Mouse (Mus musculus) left cerebral cortex, postnatal 4 days (tissue): Measurements from ENCODE around the gene Adamtsl1. TPM values are rescaled to one million over a fixed set of nuclear protein-coding genes. Genes with fewer than 3 reads are reported as not detected.

Source experiments
- DNase-seq: peaks from one replicate; pipeline ENCODE4 v3.0.0-alpha.2; 2022
- intact Hi-C: fragments of 180-260 bp; cut with DNase I; formaldehyde crosslinking; loops from one replicate; pipeline ENCODE4 v1.15.1; 2025
- total RNA-seq, 2 experiments: library from RNA; stranded (reverse); gene quantifications; 2 replicates each; pipeline ENCODE4 v1.2.3; 2021

Gene Adamtsl1
- total RNA-seq, 2 experiments from 2014 or later = 12.3 to 12.4 TPM

- intact Hi-C loops = no loop called here
- no peak for DNase-seq
These were observed 390.2 kb downstream of the Adamtsl1 start for GRCm38 (mm10) chr4:85904217-85904616.

GRCm38 (mm10) chr4:85916034-85916433, 402.1 kb downstream of the Adamtsl1 start:
- no peak for DNase-seq
- intact Hi-C loops = no loop called here

GRCm38 (mm10) chr4:85918366-85918765, 404.4 kb downstream of the Adamtsl1 start:
- intact Hi-C loops = no loop called here
- DNase-seq = no peak

GRCm38 (mm10) chr4:85920474-85920873, 406.5 kb downstream of the Adamtsl1 start:
- no peak for DNase-seq
- intact Hi-C loops = no loop called here

- intact Hi-C loops = no loop called here
These were observed 408.8 kb downstream of the Adamtsl1 start for GRCm38 (mm10) chr4:85922741-85923140.

GRCm38 (mm10) chr4:85932129-85932528, 418.2 kb downstream of the Adamtsl1 start:
- intact Hi-C loops = no loop called here
- no peak for DNase-seq

More at GRCm38 (mm10) chr4:85922741-85923140, 408.8 kb downstream of the Adamtsl1 start:
- no peak for DNase-seq

- intact Hi-C loops = no loop called here
- DNase-seq = no peak
These were observed 425.5 kb downstream of the Adamtsl1 start for GRCm38 (mm10) chr4:85939460-85939859.

- intact Hi-C loops = no loop called here
- no peak for DNase-seq
These were observed 427.9 kb downstream of the Adamtsl1 start for GRCm38 (mm10) chr4:85941857-85942256.

- no peak for DNase-seq
- intact Hi-C loops = no loop called here
These were observed 439.6 kb downstream of the Adamtsl1 start for GRCm38 (mm10) chr4:85953590-85953989.

- DNase-seq = no peak
- intact Hi-C loops = no loop called here
These were observed 441.4 kb downstream of the Adamtsl1 start for GRCm38 (mm10) chr4:85955387-85955786.

GRCm38 (mm10) chr4:85957266-85957665, 443.3 kb downstream of the Adamtsl1 start:
- intact Hi-C loops = no loop called here
- no peak for DNase-seq

- intact Hi-C loops = no loop called here
- no peak for DNase-seq
These were observed 443.9 kb downstream of the Adamtsl1 start for GRCm38 (mm10) chr4:85957879-85958278.

GRCm38 (mm10) chr4:85959019-85959418, 445.0 kb downstream of the Adamtsl1 start:
- DNase-seq = no peak
- intact Hi-C loops = no loop called here

GRCm38 (mm10) chr4:85976188-85976587, 462.2 kb downstream of the Adamtsl1 start:
- no peak for DNase-seq
- intact Hi-C loops = no loop called here

GRCm38 (mm10) chr4:85979206-85979605, 465.2 kb downstream of the Adamtsl1 start:
- intact Hi-C loops = no loop called here
- DNase-seq = no peak

GRCm38 (mm10) chr4:86006596-86006995, 492.6 kb downstream of the Adamtsl1 start:
- intact Hi-C loops = no loop called here
- DNase-seq = no peak

GRCm38 (mm10) chr4:86013640-86014039, 499.7 kb downstream of the Adamtsl1 start:
- no peak for DNase-seq
- intact Hi-C loops = no loop called here

GRCm38 (mm10) chr4:86018928-86019327, 505.0 kb downstream of the Adamtsl1 start:
- no peak for DNase-seq
- intact Hi-C loops = no loop called here

GRCm38 (mm10) chr4:86019586-86019985, 505.6 kb downstream of the Adamtsl1 start:
- DNase-seq = peak; percentile 90
- intact Hi-C loops = no loop called here

- peak; percentile 90 for DNase-seq
These were observed 506.6 kb downstream of the Adamtsl1 start for GRCm38 (mm10) chr4:86020372-86021090.

GRCm38 (mm10) chr4:86024573-86025160, 510.7 kb downstream of the Adamtsl1 start:
- intact Hi-C loops = loop anchor here (5.0 kb wide), 1 partner anchor 192 kb away; no protein-coding TSS in a partner anchor
- DNase-seq = peak; percentile 41

More at GRCm38 (mm10) chr4:86020372-86021090, 506.6 kb downstream of the Adamtsl1 start:
- intact Hi-C loops = loop anchor here (5.0 kb wide), 1 partner anchor 188 kb away; no protein-coding TSS in a partner anchor

GRCm38 (mm10) chr4:86029486-86029885, 515.5 kb downstream of the Adamtsl1 start:
- intact Hi-C loops = no loop called here
- DNase-seq = no peak
